In genomic region chr15:102103371-102103946, GRCm38 (mm10) we compare ENCODE assay signal across 8 mouse cellular contexts. TPM values are rescaled to one million over a fixed set of nuclear protein-coding genes. Genes with fewer than 3 reads are reported as not detected.
DNase-seq lines count a peak whose midpoint lies in the region; ATAC-seq lines count a peak whose summit lies in the region.

No protein-coding gene starts in this region.

- peak; percentile 73 for DNase-seq in gastrocnemius, adult 18-20 months (ENCODE audit: low spot score)
- DNase-seq in gastrocnemius, postnatal 14 days, result no peak
- DNase-seq in forebrain, embryonic 11.5 days (ENCODE audit: low spot score), result no peak
- DNase-seq in retina, embryonic 14.5 days (ENCODE audit: low spot score), result peak; percentile 80
- DNase-seq in frontal cortex, adult 2 months (ENCODE audit: extremely low spot score in 1 of 2, low spot score in 1 of 2), result no peak

- no peak for ATAC-seq in forebrain, embryonic 11.5 days (replicated peaks; ENCODE audit: low FRiP score)
- ATAC-seq in hindbrain, embryonic 13.5 days (ENCODE audit: low FRiP score), result no peak
- no peak for ATAC-seq in liver, embryonic 15.5 days (ENCODE audit: insufficient read depth)
- no peak for ATAC-seq in erythroid progenitor cell, adult 5-6 weeks (replicated peaks; ENCODE audit: low FRiP score, poor library complexity, severe bottlenecking)

- H3K4me1 ChIP-seq in forebrain, embryonic 11.5 days (replicated peaks; ENCODE audit: control insufficient read depth, insufficient read depth, low read length), result peaks cover 28% of the 10 kb centered on the region
- H3K4me1 ChIP-seq in hindbrain, embryonic 13.5 days (replicated peaks), result peaks cover 82% of the 10 kb centered on the region
- peaks cover 73% of the 10 kb centered on the region for H3K4me1 ChIP-seq in liver, embryonic 15.5 days (replicated peaks)

- H3K9ac ChIP-seq in forebrain, embryonic 11.5 days (ENCODE audit: low read length), result peak overlapping the region; percentile 23
- peak overlapping the region; percentile 66 for H3K9ac ChIP-seq in hindbrain, embryonic 13.5 days
- no peak overlapping the region for H3K9ac ChIP-seq in liver, embryonic 15.5 days

- no peaks in the 10 kb centered on the region for H3K9me3 ChIP-seq in forebrain, embryonic 11.5 days (ENCODE audit: control insufficient read depth, low read length)
- H3K9me3 ChIP-seq in hindbrain, embryonic 13.5 days, result no peaks in the 10 kb centered on the region
- no peaks in the 10 kb centered on the region for H3K9me3 ChIP-seq in liver, embryonic 15.5 days (replicated peaks)

- H3K27me3 ChIP-seq in forebrain, embryonic 11.5 days (ENCODE audit: control insufficient read depth, insufficient read depth, low read length), result peaks cover 30% of the 10 kb centered on the region
- H3K27me3 ChIP-seq in hindbrain, embryonic 13.5 days, result peaks cover 90% of the 10 kb centered on the region
- peaks cover 84% of the 10 kb centered on the region for H3K27me3 ChIP-seq in liver, embryonic 15.5 days

- no peaks in the 10 kb centered on the region for H3K36me3 ChIP-seq in forebrain, embryonic 11.5 days (ENCODE audit: control insufficient read depth, insufficient read depth, low read length)
- no peaks in the 10 kb centered on the region; the same call in 1 of the 2 replicates for H3K36me3 ChIP-seq in hindbrain, embryonic 13.5 days
- H3K36me3 ChIP-seq in liver, embryonic 15.5 days (replicated peaks), result no peaks in the 10 kb centered on the region

- intact Hi-C loops in gastrocnemius, postnatal 14 days (cut with DNase I; ENCODE audit: low total_unique reads), result no loop called here

- H3K4me2 ChIP-seq in forebrain, embryonic 11.5 days (ENCODE audit: low read depth, low read length, severe bottlenecking), result peak overlapping the region; percentile 20; the same call in 1 of the 2 replicates
- H3K4me2 ChIP-seq in hindbrain, embryonic 13.5 days, result peak overlapping the region; percentile 81
- peak overlapping the region; percentile 28 for H3K4me2 ChIP-seq in liver, embryonic 15.5 days

- H3K4me3 ChIP-seq in forebrain, embryonic 11.5 days (ENCODE audit: low read depth, low read length), result peak overlapping the region; percentile 15; the same call in 1 of the 2 replicates
- H3K4me3 ChIP-seq in hindbrain, embryonic 13.5 days, result peak overlapping the region; percentile 25
- H3K4me3 ChIP-seq in liver, embryonic 15.5 days (replicated peaks), result peak overlapping the region; percentile 32

- 5% methylated on average over 14 of the region's 14 CpGs for WGBS in forebrain, embryonic 11.5 days
- WGBS in hindbrain, embryonic 13.5 days, result 7% methylated on average over 14 of the region's 14 CpGs
- 28% methylated on average over 14 of the region's 14 CpGs for WGBS in liver, embryonic 15.5 days (ENCODE audit: insufficient replicate concordance)

- H3K27ac ChIP-seq in forebrain, embryonic 11.5 days (ENCODE audit: low read depth, low read length), result peak overlapping the region; percentile 46; the same call in 1 of the 2 replicates
- H3K27ac ChIP-seq in hindbrain, embryonic 13.5 days, result peak overlapping the region; percentile 82
- peak overlapping the region; percentile 64 for H3K27ac ChIP-seq in liver, embryonic 15.5 days (replicated peaks)

RNA-seq across cellular contexts. Expression of gene Tns2, which starts 3.2 kb away (rescaled TPM):
- 10 to 100 TPM; 31.3 to 31.6 TPM for total RNA-seq in gastrocnemius, adult 18-20 months (2021)
- 10 to 100 TPM; 29.8 to 45.6 TPM for total RNA-seq in gastrocnemius, postnatal 14 days (2021)
- polyA plus RNA-seq in forebrain, embryonic 11.5 days (2014; fragmentation: Nextera tagmentation; extraction: Ambion mirVana), result 8.8 and 10.5 TPM in 2 replicates
- 8.3 and 9.3 TPM in 2 replicates for polyA plus RNA-seq in hindbrain, embryonic 13.5 days (2015; fragmentation: Nextera tagmentation; extraction: Ambion mirVana)
- 4.7 and 5.4 TPM in 2 replicates for polyA plus RNA-seq in liver, embryonic 15.5 days (2015; fragmentation: Nextera tagmentation; extraction: Ambion mirVana)
- polyA plus RNA-seq in frontal cortex, adult 2 months (2012; rRNA removed), result 28.0 and 29.5 TPM in 2 replicates
- total RNA-seq in erythroid progenitor cell, adult 5-6 weeks (2015; ENCODE audit: low replicate concordance), result 0.36 TPM in 1 of 2 replicates, not detected in the other
- not detected in 2 replicates for total RNA-seq in erythroid progenitor cell, adult 5-6 weeks (2017; ENCODE audit: low replicate concordance)

RNA-seq across cellular contexts. Expression of gene Eif4b, which starts 29.9 kb away (rescaled TPM):
- total RNA-seq in gastrocnemius, adult 18-20 months (2021), result 100 to 1,000 TPM; 224 to 227 TPM
- 100 to 1,000 TPM; 130 to 139 TPM for total RNA-seq in gastrocnemius, postnatal 14 days (2021)
- 122 and 129 TPM in 2 replicates for polyA plus RNA-seq in forebrain, embryonic 11.5 days (2014; fragmentation: Nextera tagmentation; extraction: Ambion mirVana)
- polyA plus RNA-seq in hindbrain, embryonic 13.5 days (2015; fragmentation: Nextera tagmentation; extraction: Ambion mirVana), result 82.3 and 82.9 TPM in 2 replicates
- 43.5 and 48.3 TPM in 2 replicates for polyA plus RNA-seq in liver, embryonic 15.5 days (2015; fragmentation: Nextera tagmentation; extraction: Ambion mirVana)
- 108 and 115 TPM in 2 replicates for polyA plus RNA-seq in frontal cortex, adult 2 months (2012; rRNA removed)
- 34.2 and 49.9 TPM in 2 replicates for total RNA-seq in erythroid progenitor cell, adult 5-6 weeks (2015; ENCODE audit: low replicate concordance)
- total RNA-seq in erythroid progenitor cell, adult 5-6 weeks (2017; ENCODE audit: low replicate concordance), result 89.8 and 92.8 TPM in 2 replicates

RNA-seq across cellular contexts. Expression of gene Spryd3, which starts 32.6 kb away (rescaled TPM):
- total RNA-seq in gastrocnemius, adult 18-20 months (2021), result 1 to 10 TPM; 4.9 to 7.7 TPM
- 10 to 100 TPM; 10.0 to 12.0 TPM for total RNA-seq in gastrocnemius, postnatal 14 days (2021)
- 12.0 and 12.1 TPM in 2 replicates for polyA plus RNA-seq in forebrain, embryonic 11.5 days (2014; fragmentation: Nextera tagmentation; extraction: Ambion mirVana)
- polyA plus RNA-seq in hindbrain, embryonic 13.5 days (2015; fragmentation: Nextera tagmentation; extraction: Ambion mirVana), result 50.8 and 57.4 TPM in 2 replicates
- 12.9 and 14.6 TPM in 2 replicates for polyA plus RNA-seq in liver, embryonic 15.5 days (2015; fragmentation: Nextera tagmentation; extraction: Ambion mirVana)
- 127 and 136 TPM in 2 replicates for polyA plus RNA-seq in frontal cortex, adult 2 months (2012; rRNA removed)
- total RNA-seq in erythroid progenitor cell, adult 5-6 weeks (2015; ENCODE audit: low replicate concordance), result 2.5 and 5.4 TPM in 2 replicates
- total RNA-seq in erythroid progenitor cell, adult 5-6 weeks (2017; ENCODE audit: low replicate concordance), result 2.3 and 16.0 TPM in 2 replicates

RNA-seq across cellular contexts. Expression of gene Igfbp6, which starts 40.7 kb away (rescaled TPM):
- 10 to 100 TPM; 32.2 to 50.3 TPM for total RNA-seq in gastrocnemius, adult 18-20 months (2021)
- 10 to 100 TPM; 65.6 to 80.6 TPM for total RNA-seq in gastrocnemius, postnatal 14 days (2021)
- polyA plus RNA-seq in forebrain, embryonic 11.5 days (2014; fragmentation: Nextera tagmentation; extraction: Ambion mirVana), result 0.33 TPM in 1 of 2 replicates, not detected in the other
- polyA plus RNA-seq in hindbrain, embryonic 13.5 days (2015; fragmentation: Nextera tagmentation; extraction: Ambion mirVana), result 0.49 and 1.2 TPM in 2 replicates
- polyA plus RNA-seq in liver, embryonic 15.5 days (2015; fragmentation: Nextera tagmentation; extraction: Ambion mirVana), result 1.8 and 1.9 TPM in 2 replicates
- polyA plus RNA-seq in frontal cortex, adult 2 months (2012; rRNA removed), result 46.3 and 51.8 TPM in 2 replicates
- not detected in 2 replicates for total RNA-seq in erythroid progenitor cell, adult 5-6 weeks (2015; ENCODE audit: low replicate concordance)
- total RNA-seq in erythroid progenitor cell, adult 5-6 weeks (2017; ENCODE audit: low replicate concordance), result not detected in 2 replicates

RNA-seq across cellular contexts. Expression of gene Soat2, which starts 46.9 kb away (rescaled TPM):
- under 1 TPM in 1 of 2 experiments, not detected in 1; 0.09 TPM for total RNA-seq in gastrocnemius, adult 18-20 months (2021)
- under 1 TPM in 1 of 2 experiments, not detected in 1; 0.13 TPM for total RNA-seq in gastrocnemius, postnatal 14 days (2021)
- not detected in 2 replicates for polyA plus RNA-seq in forebrain, embryonic 11.5 days (2014; fragmentation: Nextera tagmentation; extraction: Ambion mirVana)
- polyA plus RNA-seq in hindbrain, embryonic 13.5 days (2015; fragmentation: Nextera tagmentation; extraction: Ambion mirVana), result 0.14 TPM in 1 of 2 replicates, not detected in the other
- 33.1 and 34.7 TPM in 2 replicates for polyA plus RNA-seq in liver, embryonic 15.5 days (2015; fragmentation: Nextera tagmentation; extraction: Ambion mirVana)
- polyA plus RNA-seq in frontal cortex, adult 2 months (2012; rRNA removed), result 0.16 and 0.25 TPM in 2 replicates
- total RNA-seq in erythroid progenitor cell, adult 5-6 weeks (2015; ENCODE audit: low replicate concordance), result 1.1 and 5.0 TPM in 2 replicates
- 1.0 and 1.7 TPM in 2 replicates for total RNA-seq in erythroid progenitor cell, adult 5-6 weeks (2017; ENCODE audit: low replicate concordance)

Comparison
In these comparisons a context has a peak if more than half of its experiments do, and no peak if none do; other contexts are left out.
1. DNase-seq: peak in gastrocnemius, adult 18-20 months (single experiment) and retina, embryonic 14.5 days (single experiment); none in gastrocnemius, postnatal 14 days (single experiment), forebrain, embryonic 11.5 days (single experiment) and frontal cortex, adult 2 months (0 of 2).
2. H3K4me2 ChIP-seq: peak in every context shown above with its lines; median percentile 81 in hindbrain, embryonic 13.5 days; 28 in liver, embryonic 15.5 days; 20 in forebrain, embryonic 11.5 days.
3. Peak in every context shown above with its lines, with median percentiles within 50 percentile points of each other: H3K27ac ChIP-seq and H3K4me3 ChIP-seq.